Mouse (Mus musculus): ENCODE data around the gene Zcchc2. TPM values are rescaled to one million over a fixed set of nuclear protein-coding genes. Genes with fewer than 3 reads are reported as not detected.
A peak's percentile ranks its signal among the peaks of the same experiment; 100 is the strongest.

Zcchc2 gene
- 1.5 and 1.8 TPM in 2 replicates for polyA plus RNA-seq (2014; fragmentation: Nextera tagmentation; extraction: Ambion mirVana)

- Histone ChIP-seq H3K9ac (ENCODE audit: low read length) (peak within 1 kb of the TSS; percentile 57), H3K4me3 (ENCODE audit: low read depth, low read length) (peak within 1 kb of the TSS; percentile 66), H3K4me2 (ENCODE audit: low read depth, severe bottlenecking) (peak within 1 kb of the TSS; percentile 99), H3K36me3 (ENCODE audit: control insufficient read depth, insufficient read depth, low read length) (no peaks in the 10 kb centered on the region), H3K9me3 (ENCODE audit: control insufficient read depth, low read length) (no peaks in the 10 kb centered on the region), H3K27ac (replicated peaks; ENCODE audit: low read depth, low read length) (peak within 1 kb of the TSS; percentile 60), H3K27me3 (ENCODE audit: control insufficient read depth, insufficient read depth, low read length) (peaks cover 2% of the 10 kb centered on the region; the same call in 1 of the 2 replicates), H3K4me1 (ENCODE audit: control insufficient read depth, insufficient read depth, low read length) (peaks cover 12% of the 10 kb centered on the region)
- peak; percentile 94 for ATAC-seq (ENCODE audit: insufficient number of reproducible peaks, low FRiP score, low TSS enrichment, low read depth)
- DNase-seq (ENCODE audit: low spot score), result peak; percentile 99
- WGBS, result under 1% methylated on average over 40 of the region's 83 CpGs
Observed at GRCm38 (mm10) chr1:105990138-105990821, at the start of gene Zcchc2. Gene Zcchc2, plus strand, starts transcription at chr1:105990406.

- no peak overlapping the region for H3K27ac ChIP-seq (replicated peaks; ENCODE audit: low read depth, low read length)
- H3K27me3 ChIP-seq (ENCODE audit: control insufficient read depth, insufficient read depth, low read length), result no peaks in the 10 kb centered on the region
- 85% methylated on average over 10 of the region's 10 CpGs for WGBS
- no peaks in the 10 kb centered on the region for H3K36me3 ChIP-seq (ENCODE audit: control insufficient read depth, insufficient read depth, low read length)
- no peaks in the 10 kb centered on the region for H3K4me1 ChIP-seq (ENCODE audit: control insufficient read depth, insufficient read depth, low read length)
- ATAC-seq (ENCODE audit: insufficient number of reproducible peaks, low FRiP score, low TSS enrichment, low read depth), result no peak
- H3K4me2 ChIP-seq (ENCODE audit: low read depth, severe bottlenecking), result no peak overlapping the region
- no peaks in the 10 kb centered on the region for H3K9me3 ChIP-seq (ENCODE audit: control insufficient read depth, low read length)
- H3K9ac ChIP-seq (ENCODE audit: low read length), result no peak overlapping the region
- DNase-seq (ENCODE audit: low spot score), result no peak
- H3K4me3 ChIP-seq (ENCODE audit: low read depth, low read length), result no peak overlapping the region
Observed at GRCm38 (mm10) chr1:105944927-105945580, 45.2 kb upstream of the Zcchc2 start.

- DNase-seq (ENCODE audit: low spot score) (no peak), ATAC-seq (ENCODE audit: insufficient number of reproducible peaks, low FRiP score, low TSS enrichment, low read depth) (no peak)
- Histone ChIP-seq H3K9me3 (ENCODE audit: control insufficient read depth, low read length) (no peaks in the 10 kb centered on the region), H3K4me2 (ENCODE audit: low read depth, severe bottlenecking) (no peak overlapping the region), H3K36me3 (ENCODE audit: control insufficient read depth, insufficient read depth, low read length) (no peaks in the 10 kb centered on the region), H3K27me3 (ENCODE audit: control insufficient read depth, insufficient read depth, low read length) (no peaks in the 10 kb centered on the region), H3K4me3 (ENCODE audit: low read depth, low read length) (no peak overlapping the region), H3K27ac (replicated peaks; ENCODE audit: low read depth, low read length) (no peak overlapping the region), H3K9ac (ENCODE audit: low read length) (no peak overlapping the region), H3K4me1 (ENCODE audit: control insufficient read depth, insufficient read depth, low read length) (no peaks in the 10 kb centered on the region)
- WGBS, result 75% methylated on average over 13 of the region's 13 CpGs
Observed at GRCm38 (mm10) chr1:105946581-105947540, 43.3 kb upstream of the Zcchc2 start.

DNA sequence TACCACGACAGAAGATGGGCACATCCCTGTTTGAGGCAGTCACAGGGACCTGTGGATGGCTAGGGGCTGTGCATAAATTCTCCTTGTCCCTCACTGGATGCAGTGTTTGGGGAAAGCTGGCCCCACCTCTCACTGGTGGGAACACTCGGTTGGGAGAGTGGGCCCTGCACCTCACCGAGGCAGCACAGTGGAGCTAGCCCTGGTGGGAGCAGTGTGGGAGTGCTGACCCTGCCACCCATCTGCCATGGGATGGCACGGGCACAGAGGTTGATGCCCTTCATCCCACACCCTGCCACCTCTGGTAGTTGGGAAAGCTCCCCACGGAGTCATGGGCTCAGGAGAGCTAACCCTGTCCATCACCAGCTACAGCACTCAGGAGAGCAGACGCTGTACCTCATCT is 41.9 kb upstream of the Zcchc2 start:
- DNase-seq (ENCODE audit: low spot score) (no peak), ATAC-seq (ENCODE audit: insufficient number of reproducible peaks, low FRiP score, low TSS enrichment, low read depth) (no peak)
- Histone ChIP-seq H3K36me3 (ENCODE audit: control insufficient read depth, insufficient read depth, low read length) (no peaks in the 10 kb centered on the region), H3K27ac (replicated peaks; ENCODE audit: low read depth, low read length) (no peak overlapping the region), H3K4me1 (ENCODE audit: control insufficient read depth, insufficient read depth, low read length) (no peaks in the 10 kb centered on the region), H3K27me3 (ENCODE audit: control insufficient read depth, insufficient read depth, low read length) (no peaks in the 10 kb centered on the region), H3K9me3 (ENCODE audit: control insufficient read depth, low read length) (no peaks in the 10 kb centered on the region), H3K9ac (ENCODE audit: low read length) (no peak overlapping the region), H3K4me3 (ENCODE audit: low read depth, low read length) (no peak overlapping the region), H3K4me2 (ENCODE audit: low read depth, severe bottlenecking) (no peak overlapping the region)
- 84% methylated on average over 6 of the region's 6 CpGs for WGBS

- Histone ChIP-seq H3K4me3 (ENCODE audit: low read depth, low read length) (no peak overlapping the region), H3K27me3 (ENCODE audit: control insufficient read depth, insufficient read depth, low read length) (no peaks in the 10 kb centered on the region), H3K4me1 (ENCODE audit: control insufficient read depth, insufficient read depth, low read length) (no peaks in the 10 kb centered on the region), H3K36me3 (ENCODE audit: control insufficient read depth, insufficient read depth, low read length) (no peaks in the 10 kb centered on the region), H3K9me3 (ENCODE audit: control insufficient read depth, low read length) (no peaks in the 10 kb centered on the region), H3K9ac (ENCODE audit: low read length) (no peak overlapping the region), H3K27ac (replicated peaks; ENCODE audit: low read depth, low read length) (no peak overlapping the region), H3K4me2 (ENCODE audit: low read depth, severe bottlenecking) (no peak overlapping the region)
- WGBS, result 63% methylated on average over 2 of the region's 2 CpGs
- DNase-seq (ENCODE audit: low spot score), result no peak
- ATAC-seq (ENCODE audit: insufficient number of reproducible peaks, low FRiP score, low TSS enrichment, low read depth), result no peak
Observed at GRCm38 (mm10) chr1:105953588-105953987, 36.6 kb upstream of the Zcchc2 start.

DNA sequence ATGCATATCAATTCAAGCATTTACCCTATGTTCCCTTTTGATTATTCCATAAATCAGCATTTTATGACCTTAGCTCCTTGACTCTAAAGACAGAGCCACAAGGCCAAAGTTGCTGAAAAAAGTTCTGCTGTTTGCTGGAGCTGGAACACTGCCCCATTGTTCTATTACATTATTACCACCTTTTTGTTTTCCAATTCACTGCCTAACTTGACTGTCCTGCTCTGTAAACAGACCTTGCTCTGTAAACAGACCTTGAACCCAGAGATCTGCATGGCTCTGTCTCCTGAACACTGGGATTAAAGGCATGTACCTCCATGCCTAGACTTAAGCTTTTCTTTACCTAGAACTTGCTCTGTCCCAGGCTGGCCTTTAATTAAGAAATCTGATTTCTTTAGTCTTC is 36.2 kb upstream of the Zcchc2 start:
- H3K27ac ChIP-seq (replicated peaks; ENCODE audit: low read depth, low read length), result no peak overlapping the region
- H3K36me3 ChIP-seq (ENCODE audit: control insufficient read depth, insufficient read depth, low read length), result no peaks in the 10 kb centered on the region
- no peak overlapping the region for H3K4me2 ChIP-seq (ENCODE audit: low read depth, severe bottlenecking)
- no peak overlapping the region for H3K4me3 ChIP-seq (ENCODE audit: low read depth, low read length)
- ATAC-seq (ENCODE audit: insufficient number of reproducible peaks, low FRiP score, low TSS enrichment, low read depth), result no peak
- H3K4me1 ChIP-seq (ENCODE audit: control insufficient read depth, insufficient read depth, low read length), result no peaks in the 10 kb centered on the region
- no peaks in the 10 kb centered on the region for H3K9me3 ChIP-seq (ENCODE audit: control insufficient read depth, low read length)
- no peaks in the 10 kb centered on the region for H3K27me3 ChIP-seq (ENCODE audit: control insufficient read depth, insufficient read depth, low read length)
- DNase-seq (ENCODE audit: low spot score), result no peak
- H3K9ac ChIP-seq (ENCODE audit: low read length), result no peak overlapping the region

DNA sequence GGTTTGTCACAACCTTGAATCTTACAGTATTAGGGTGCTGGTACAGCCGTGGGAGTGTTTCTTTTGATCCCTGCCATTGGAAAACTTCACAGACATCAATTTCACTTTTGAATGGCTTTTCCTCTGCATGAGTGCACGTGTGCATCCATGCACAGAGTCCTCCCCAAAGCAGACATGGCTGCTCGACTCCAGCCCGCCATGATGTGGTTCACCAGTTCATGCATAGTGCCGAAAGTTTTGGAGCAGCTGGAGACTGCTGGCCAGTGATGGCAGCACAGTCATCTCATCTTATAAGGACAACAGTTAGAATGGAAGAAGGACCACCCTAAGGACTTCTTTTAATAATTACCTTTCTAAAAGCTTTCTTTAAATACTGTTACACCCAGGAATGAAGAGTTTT is 34.1 kb upstream of the Zcchc2 start:
- no peaks in the 10 kb centered on the region for H3K4me1 ChIP-seq (ENCODE audit: control insufficient read depth, insufficient read depth, low read length)
- WGBS, result 91% methylated on average over 5 of the region's 5 CpGs
- H3K4me2 ChIP-seq (ENCODE audit: low read depth, severe bottlenecking), result no peak overlapping the region
- no peaks in the 10 kb centered on the region for H3K36me3 ChIP-seq (ENCODE audit: control insufficient read depth, insufficient read depth, low read length)
- no peaks in the 10 kb centered on the region for H3K27me3 ChIP-seq (ENCODE audit: control insufficient read depth, insufficient read depth, low read length)
- no peak overlapping the region for H3K27ac ChIP-seq (replicated peaks; ENCODE audit: low read depth, low read length)
- ATAC-seq (ENCODE audit: insufficient number of reproducible peaks, low FRiP score, low TSS enrichment, low read depth), result no peak
- no peaks in the 10 kb centered on the region for H3K9me3 ChIP-seq (ENCODE audit: control insufficient read depth, low read length)
- no peak overlapping the region for H3K9ac ChIP-seq (ENCODE audit: low read length)
- DNase-seq (ENCODE audit: low spot score), result no peak
- no peak overlapping the region for H3K4me3 ChIP-seq (ENCODE audit: low read depth, low read length)

GRCm38 (mm10) chr1:105961472-105961871 is 28.7 kb upstream of the Zcchc2 start:
- no peak overlapping the region for H3K4me3 ChIP-seq (ENCODE audit: low read depth, low read length)
- H3K9ac ChIP-seq (ENCODE audit: low read length), result no peak overlapping the region
- no peaks in the 10 kb centered on the region for H3K27me3 ChIP-seq (ENCODE audit: control insufficient read depth, insufficient read depth, low read length)
- DNase-seq (ENCODE audit: low spot score) (no peak), ATAC-seq (ENCODE audit: insufficient number of reproducible peaks, low FRiP score, low TSS enrichment, low read depth) (no peak)
- H3K36me3 ChIP-seq (ENCODE audit: control insufficient read depth, insufficient read depth, low read length), result no peaks in the 10 kb centered on the region
- whole genome bisulfite sequencing, result 69% methylated on average over 4 of the region's 4 CpGs
- H3K27ac ChIP-seq (replicated peaks; ENCODE audit: low read depth, low read length), result no peak overlapping the region
- H3K4me2 ChIP-seq (ENCODE audit: low read depth, severe bottlenecking), result no peak overlapping the region
- H3K9me3 ChIP-seq (ENCODE audit: control insufficient read depth, low read length), result no peaks in the 10 kb centered on the region
- H3K4me1 ChIP-seq (ENCODE audit: control insufficient read depth, insufficient read depth, low read length), result no peaks in the 10 kb centered on the region
